Mouse (Mus musculus) gastrocnemius, adult 2 months (tissue): Measurements from ENCODE around the gene Osbpl7. TPM values are rescaled to one million over a fixed set of nuclear protein-coding genes. Genes with fewer than 3 reads are reported as not detected.
A peak's percentile ranks its signal among the peaks of the same experiment; 100 is the strongest.

ENCODE experiments used
- DNase-seq: peaks from one replicate; pipeline ENCODE4 v3.0.0; 2022
- H3K27ac ChIP-seq: fragments of 200-600 bp; 2 replicates; pipeline ENCODE4 v1.8.1; 2022; ENCODE audit warnings: mild to moderate bottlenecking
- H3K4me3 ChIP-seq: fragments of 200-600 bp; 2 replicates; pipeline ENCODE4 v1.8.1; 2022; ENCODE audit warnings: mild to moderate bottlenecking, moderate library complexity
- CTCF ChIP-seq: fragments of 200-600 bp; IDR thresholded peaks from 2 replicates; pipeline ENCODE4 v1.8.1; 2022; ENCODE audit warnings: antibody characterized with exemption, mild to moderate bottlenecking, moderate library complexity
- intact Hi-C: fragments of 180-260 bp; cut with DNase I; formaldehyde crosslinking; loops from one replicate; pipeline ENCODE4 v1.15.1; 2025
- long read RNA-seq, 2 experiments: library from polyadenylated mRNA; stranded (forward); transcript quantifications; one replicate each; pipeline ENCODE4 v2.0.0; 2021
- total RNA-seq, 2 experiments: library from RNA; stranded (reverse); gene quantifications; 2 replicates each; pipeline ENCODE4 v1.2.3; 2021

Gene Osbpl7
- 1 to 10 TPM; 2.2 to 4.3 TPM for total RNA-seq
- long read RNA-seq, experiment 1, partial matches to known transcripts, result 0 of 1 reads
- long read RNA-seq, experiment 1, other reads (novel, unspliced or antisense), result 0 of 1 reads
- long read RNA-seq, experiment 2, partial matches to known transcripts, result 1 of 2 reads
- long read RNA-seq, experiment 2, other reads (novel, unspliced or antisense), result 1 of 2 reads

- DNase-seq, result peak; percentile 83
- H3K27ac ChIP-seq, result peak within 1 kb of the TSS; percentile 85
- H3K4me3 ChIP-seq, result peak within 1 kb of the TSS; percentile 75
- intact Hi-C loops, result no loop called here
- peak; percentile 30; the same call in 1 of the 2 replicates for TF ChIP-seq CTCF
Observed at GRCm38 (mm10) chr11:97050216-97050943, at the start of gene Osbpl7. Osbpl7 (plus strand) TSS chr11:97050628.

GRCm38 (mm10) chr11:97003170-97003569, 47.3 kb upstream of the Osbpl7 start:
- no peak for TF ChIP-seq CTCF
- no peak overlapping the region for H3K27ac ChIP-seq
- H3K4me3 ChIP-seq, result no peak overlapping the region
- DNase-seq, result no peak
- intact Hi-C loops, result no loop called here

- no peak for DNase-seq
- H3K27ac ChIP-seq, result no peak overlapping the region
- TF ChIP-seq CTCF, result no peak
- no peak overlapping the region for H3K4me3 ChIP-seq
- intact Hi-C loops, result no loop called here
Observed at GRCm38 (mm10) chr11:97007093-97007794, 43.2 kb upstream of the Osbpl7 start.

- DNase-seq, result no peak
- intact Hi-C loops, result no loop called here
- no peak for TF ChIP-seq CTCF
- no peak overlapping the region for H3K27ac ChIP-seq
- no peak overlapping the region for H3K4me3 ChIP-seq
Observed at GRCm38 (mm10) chr11:97009198-97009790, 41.1 kb upstream of the Osbpl7 start.

GRCm38 (mm10) chr11:97013121-97013670, 37.2 kb upstream of the Osbpl7 start, which contains the start of gene Sp6:
Sp6 (plus strand) TSS chr11:97013394.
- no peak for TF ChIP-seq CTCF
- Histone ChIP-seq H3K4me3 (no peak within 1 kb of the TSS), H3K27ac (no peak within 1 kb of the TSS)
- intact Hi-C loops, result no loop called here
- DNase-seq, result no peak

- no peak overlapping the region for H3K27ac ChIP-seq
- intact Hi-C loops, result no loop called here
- no peak for TF ChIP-seq CTCF
- H3K4me3 ChIP-seq, result peak overlapping the region; percentile 52
- DNase-seq, result no peak
Observed at GRCm38 (mm10) chr11:97017696-97018582, 32.5 kb upstream of the Osbpl7 start.

GRCm38 (mm10) chr11:97018583-97019344, 31.7 kb upstream of the Osbpl7 start:
- peak overlapping the region; percentile 52 for H3K4me3 ChIP-seq
- intact Hi-C loops, result no loop called here
- no peak for TF ChIP-seq CTCF
- H3K27ac ChIP-seq, result no peak overlapping the region
- DNase-seq, result no peak

GRCm38 (mm10) chr11:97019345-97019708, 31.1 kb upstream of the Osbpl7 start:
- Histone ChIP-seq H3K4me3 (no peak overlapping the region; the same call in 1 of the 2 replicates), H3K27ac (no peak overlapping the region)
- no peak for DNase-seq
- TF ChIP-seq CTCF, result no peak
- intact Hi-C loops, result no loop called here

- TF ChIP-seq CTCF, result no peak
- H3K4me3 ChIP-seq, result peak overlapping the region; percentile 86
- DNase-seq, result no peak
- H3K27ac ChIP-seq, result 0 out of 2 replicates have a peak overlapping the region, but pooled peaks have one; percentile 78
- intact Hi-C loops, result no loop called here
Observed at GRCm38 (mm10) chr11:97021121-97021765, 29.2 kb upstream of the Osbpl7 start.

- peak; percentile 58 for TF ChIP-seq CTCF
- intact Hi-C loops, result no loop called here
- Histone ChIP-seq H3K27ac (peak overlapping the region; percentile 78), H3K4me3 (peak overlapping the region; percentile 86)
- peak; percentile 85 for DNase-seq
Observed at GRCm38 (mm10) chr11:97021873-97022484, 28.4 kb upstream of the Osbpl7 start.
